Mouse (Mus musculus) lung, adult 2 months (tissue): ENCODE results near the gene Slc4a4.

Experiments used
- CTCF ChIP-seq: fragments of 200-500 bp; IDR thresholded peaks from 2 replicates; pipeline ENCODE4 v1.5.1; 2011; ENCODE audit warnings: mild to moderate bottlenecking, low read length, control low read depth; ENCODE audit not compliant: insufficient read depth
- POLR2A ChIP-seq: fragments of 200-500 bp; IDR thresholded peaks from 2 replicates; pipeline ENCODE4 v1.6.1; 2011; ENCODE audit warnings: low read depth, mild to moderate bottlenecking, control low read depth, low read length, borderline replicate concordance; ENCODE audit errors: extremely low read depth

- no peak for TF ChIP-seq CTCF
- TF ChIP-seq POLR2A: no peak
Measured at GRCm38 (mm10) chr5:88972277-88972676, 85.7 kb downstream of the Slc4a4 start.
